Mouse (Mus musculus) G1E (cell line): Measurements from ENCODE around the gene Olfr1044. TPM values are rescaled to one million over a fixed set of nuclear protein-coding genes. Genes with fewer than 3 reads are reported as not detected.

Experiments
- ATAC-seq: 2 replicates; pipeline ENCODE4 v1.8.0; 2016; ENCODE audit warnings: mild to moderate bottlenecking; ENCODE audit not compliant: insufficient number of reproducible peaks, poor library complexity, low FRiP score, severe bottlenecking; ENCODE audit errors: extremely low read depth
- DNase-seq: peaks from one replicate; pipeline ENCODE4 v3.0.0; 2012; ENCODE audit warnings: low spot score
- H3K27me3 ChIP-seq: 2 replicates; pipeline ENCODE4 v1.6.1; 2012; ENCODE audit warnings: mild to moderate bottlenecking, low read length, inconsistent platforms; ENCODE audit not compliant: insufficient read depth
- H3K36me3 ChIP-seq: replicated peaks from 2 replicates; pipeline ENCODE3; 2012; ENCODE audit warnings: mild to moderate bottlenecking, inconsistent platforms
- H3K4me1 ChIP-seq: 2 replicates; pipeline ENCODE4 v1.6.1; 2012; ENCODE audit warnings: low read depth, low read length, inconsistent platforms, mixed read lengths; ENCODE audit not compliant: insufficient read depth
- H3K4me3 ChIP-seq: 2 replicates; pipeline ENCODE4 v1.5.1; 2012; ENCODE audit warnings: low read depth, mild to moderate bottlenecking, inconsistent platforms, low read length, moderate library complexity, mixed read lengths
- H3K9me3 ChIP-seq: replicated peaks from 2 replicates; pipeline ENCODE4 v1.6.1; 2012; ENCODE audit warnings: inconsistent platforms
- CTCF ChIP-seq: IDR thresholded peaks from 2 replicates; pipeline ENCODE4 v1.5.1; 2012; ENCODE audit warnings: low read depth, low read length, inconsistent platforms, mixed read lengths
- GATA1 ChIP-seq: IDR thresholded peaks from 2 replicates; pipeline ENCODE4 v1.6.1; 2012; ENCODE audit warnings: borderline replicate concordance, low read length, inconsistent platforms, mixed read lengths
- GATA2 ChIP-seq: IDR thresholded peaks from 2 replicates; pipeline ENCODE4 v1.6.1; 2012; ENCODE audit warnings: low read depth, low read length, inconsistent platforms, borderline replicate concordance
- POLR2AphosphoS5 ChIP-seq: IDR thresholded peaks from 2 replicates; pipeline ENCODE4 v1.6.1; 2012; ENCODE audit warnings: low read depth, low read length, inconsistent platforms; ENCODE audit not compliant: insufficient replicate concordance
- TAL1 ChIP-seq: conservative IDR thresholded peaks from 2 replicates; pipeline ENCODE4 v1.6.1; 2012; ENCODE audit warnings: low read depth, low read length, inconsistent platforms, mixed read lengths
- polyA plus RNA-seq: library from polyadenylated mRNA; stranded (reverse); fragments of >175 nt; gene quantifications from 2 replicates; pipeline ENCODE4 v1.2.3, GENCODE M21; 2012
- total RNA-seq, 2 experiments: library from RNA; stranded (forward) in 1 of 2; stranded (reverse) in 1 of 2; fragments of 200-1000 nt in 1 of 2; fragments of >200 nt in 1 of 2; fragmentation: Nextera tagmentation in 1 of 2; gene quantifications; 2 replicates each; pipeline ENCODE4 v1.2.3; 2014 to 2017

Gene Olfr1044
- total and polyA plus RNA-seq, 3 experiments = 0.38 TPM; not detected in 2

DNA sequence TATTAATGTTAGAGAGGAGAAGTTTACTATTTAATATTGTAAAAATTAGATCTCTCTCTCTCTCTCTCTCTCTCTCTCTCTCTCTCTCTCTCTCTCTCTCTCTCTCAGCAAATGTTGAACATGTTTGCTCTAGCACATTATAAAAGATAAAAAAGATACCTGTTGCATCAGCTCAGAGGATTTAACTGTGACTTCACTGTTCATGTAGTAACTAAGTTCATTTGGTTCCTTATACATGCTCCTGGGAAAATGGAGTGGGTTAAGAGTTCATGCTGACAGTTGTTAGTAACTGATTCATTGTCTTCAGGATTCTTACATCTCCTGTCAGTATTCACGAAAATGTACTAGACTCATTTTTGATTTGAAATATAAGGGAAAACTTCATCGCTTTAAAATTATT, 10.2 kb downstream of the Olfr1044 start, which contains the start of gene Olfr1043:
TSS of gene Olfr1043 (minus strand) at position 101 of the 400 bp plus-strand sequence.
- no peaks in the 10 kb centered on the region for H3K27me3 ChIP-seq
- DNase-seq (no peak), ATAC-seq (no peak)
- H3K9me3 ChIP-seq = 0 out of 2 replicates have a peak, but pooled peaks cover 1% of the 10 kb centered on the region
- H3K36me3 ChIP-seq = no peaks in the 10 kb centered on the region
- no peaks in the 10 kb centered on the region for H3K4me1 ChIP-seq
- no peak within 1 kb of the TSS for H3K4me3 ChIP-seq
- TF ChIP-seq POLR2AphosphoS5 (no peak), GATA2 (no peak), CTCF (no peak), TAL1 (no peak), GATA1 (no peak)

GRCm38 (mm10) chr2:86161738-86162137, 15.9 kb downstream of the Olfr1044 start, which contains the start of gene Olfr1042:
Gene Olfr1042 (minus strand): TSS chr2:86161838.
- Histone ChIP-seq H3K27me3 (no peaks in the 10 kb centered on the region), H3K36me3 (no peaks in the 10 kb centered on the region), H3K9me3 (no peaks in the 10 kb centered on the region), H3K4me1 (no peaks in the 10 kb centered on the region), H3K4me3 (no peak within 1 kb of the TSS)
- ATAC-seq (no peak), DNase-seq (no peak)
- TF ChIP-seq GATA1 = no peak

GRCm38 (mm10) chr2:86146632-86147031, 31.0 kb downstream of the Olfr1044 start, which contains the start of gene Olfr1040:
Gene Olfr1040 (minus strand): TSS chr2:86146732.
- no peak for DNase-seq
- ATAC-seq = no peak
- 0 out of 2 replicates have a peak, but pooled peaks cover 2% of the 10 kb centered on the region for H3K9me3 ChIP-seq
- TF ChIP-seq TAL1 = no peak
- TF ChIP-seq GATA2 = no peak
- no peak for TF ChIP-seq POLR2AphosphoS5
- no peak for TF ChIP-seq CTCF
- TF ChIP-seq GATA1 = no peak
- no peaks in the 10 kb centered on the region for H3K4me1 ChIP-seq
- no peak within 1 kb of the TSS for H3K4me3 ChIP-seq
- no peaks in the 10 kb centered on the region for H3K27me3 ChIP-seq
- no peaks in the 10 kb centered on the region for H3K36me3 ChIP-seq

- H3K27me3 ChIP-seq = no peaks in the 10 kb centered on the region
- no peaks in the 10 kb centered on the region for H3K4me1 ChIP-seq
- ATAC-seq (no peak), DNase-seq (no peak)
- no peak within 1 kb of the TSS for H3K4me3 ChIP-seq
- H3K36me3 ChIP-seq = no peaks in the 10 kb centered on the region
- TF ChIP-seq GATA1 (no peak), POLR2AphosphoS5 (no peak), TAL1 (no peak), GATA2 (no peak), CTCF (no peak)
- H3K9me3 ChIP-seq = peaks cover 3% of the 10 kb centered on the region; the same call in 1 of the 2 replicates
These were observed 41.8 kb downstream of the Olfr1044 start, which contains the start of gene Olfr1039 for GRCm38 (mm10) chr2:86135828-86136227. Gene Olfr1039 (minus strand): TSS chr2:86135928.

Other genes starting within 250 kb of the Olfr1044 start
Only the 20 nearest of the 29 such genes appear.
- gene Olfr1032, start 172.3 kb downstream of the Olfr1044 start, total RNA-seq (2014; fragmentation: Nextera tagmentation) = not detected in 2 replicates
- gene Olfr1032, start 172.3 kb downstream of the Olfr1044 start, total RNA-seq (2017) = not detected in 2 replicates
- gene Olfr1032, start 172.3 kb downstream of the Olfr1044 start, polyA plus RNA-seq = not detected in 2 replicates
- not detected in 2 replicates for gene Olfr1033, start 157.2 kb downstream of the Olfr1044 start, total RNA-seq (2014; fragmentation: Nextera tagmentation)
- gene Olfr1033, start 157.2 kb downstream of the Olfr1044 start, total RNA-seq (2017) = not detected in 2 replicates
- gene Olfr1033, start 157.2 kb downstream of the Olfr1044 start, polyA plus RNA-seq = not detected in 2 replicates
- not detected in 2 replicates for gene Olfr1034, start 132.0 kb downstream of the Olfr1044 start, total RNA-seq (2014; fragmentation: Nextera tagmentation)
- 0.12 TPM in 1 of 2 replicates, not detected in the other for gene Olfr1034, start 132.0 kb downstream of the Olfr1044 start, total RNA-seq (2017)
- not detected in 2 replicates for gene Olfr1034, start 132.0 kb downstream of the Olfr1044 start, polyA plus RNA-seq
- not detected in 2 replicates for gene Olfr1036, start 103.8 kb downstream of the Olfr1044 start, total RNA-seq (2014; fragmentation: Nextera tagmentation)
- gene Olfr1036, start 103.8 kb downstream of the Olfr1044 start, total RNA-seq (2017) = 0.11 and 0.17 TPM in 2 replicates
- gene Olfr1036, start 103.8 kb downstream of the Olfr1044 start, polyA plus RNA-seq = not detected in 2 replicates
- gene Olfr1037, start 90.4 kb downstream of the Olfr1044 start, total RNA-seq (2014; fragmentation: Nextera tagmentation) = not detected in 2 replicates
- 0.11 and 0.29 TPM in 2 replicates for gene Olfr1037, start 90.4 kb downstream of the Olfr1044 start, total RNA-seq (2017)
- not detected in 2 replicates for gene Olfr1037, start 90.4 kb downstream of the Olfr1044 start, polyA plus RNA-seq
- not detected in 2 replicates for gene Olfr1039, start 41.9 kb downstream of the Olfr1044 start, total RNA-seq (2014; fragmentation: Nextera tagmentation)
- gene Olfr1039, start 41.9 kb downstream of the Olfr1044 start, total RNA-seq (2017) = 0.22 TPM in 1 of 2 replicates, not detected in the other
- gene Olfr1039, start 41.9 kb downstream of the Olfr1044 start, polyA plus RNA-seq = not detected in 2 replicates
- not detected in 2 replicates for gene Olfr1040, start 31.1 kb downstream of the Olfr1044 start, total RNA-seq (2014; fragmentation: Nextera tagmentation)
- gene Olfr1040, start 31.1 kb downstream of the Olfr1044 start, total RNA-seq (2017) = 0.46 TPM in 1 of 2 replicates, not detected in the other
- not detected in 2 replicates for gene Olfr1040, start 31.1 kb downstream of the Olfr1044 start, polyA plus RNA-seq
- gene Olfr1042, start 16.0 kb downstream of the Olfr1044 start, total RNA-seq (2014; fragmentation: Nextera tagmentation) = not detected in 2 replicates
- 0.11 TPM in 1 of 2 replicates, not detected in the other for gene Olfr1042, start 16.0 kb downstream of the Olfr1044 start, total RNA-seq (2017)
- not detected in 2 replicates for gene Olfr1042, start 16.0 kb downstream of the Olfr1044 start, polyA plus RNA-seq
- gene Olfr1043, start 10.3 kb downstream of the Olfr1044 start, total RNA-seq (2014; fragmentation: Nextera tagmentation) = not detected in 2 replicates
- not detected in 2 replicates for gene Olfr1043, start 10.3 kb downstream of the Olfr1044 start, total RNA-seq (2017)
- not detected in 2 replicates for gene Olfr1043, start 10.3 kb downstream of the Olfr1044 start, polyA plus RNA-seq
- gene Olfr52, start 7.9 kb upstream of the Olfr1044 start, total RNA-seq (2014; fragmentation: Nextera tagmentation) = not detected in 2 replicates
- 0.11 and 0.17 TPM in 2 replicates for gene Olfr52, start 7.9 kb upstream of the Olfr1044 start, total RNA-seq (2017)
- gene Olfr52, start 7.9 kb upstream of the Olfr1044 start, polyA plus RNA-seq = not detected in 2 replicates
- gene Olfr1045, start 25.2 kb upstream of the Olfr1044 start, total RNA-seq (2014; fragmentation: Nextera tagmentation) = not detected in 2 replicates
- gene Olfr1045, start 25.2 kb upstream of the Olfr1044 start, total RNA-seq (2017) = 0.16 and 0.17 TPM in 2 replicates
- not detected in 2 replicates for gene Olfr1045, start 25.2 kb upstream of the Olfr1044 start, polyA plus RNA-seq
- not detected in 2 replicates for gene Olfr1046, start 41.5 kb upstream of the Olfr1044 start, total RNA-seq (2014; fragmentation: Nextera tagmentation)
- gene Olfr1046, start 41.5 kb upstream of the Olfr1044 start, total RNA-seq (2017) = 0.16 TPM in 1 of 2 replicates, not detected in the other
- gene Olfr1046, start 41.5 kb upstream of the Olfr1044 start, polyA plus RNA-seq = not detected in 2 replicates
- not detected in 2 replicates for gene Olfr1047, start 53.6 kb upstream of the Olfr1044 start, total RNA-seq (2014; fragmentation: Nextera tagmentation)
- not detected in 2 replicates for gene Olfr1047, start 53.6 kb upstream of the Olfr1044 start, total RNA-seq (2017)
- gene Olfr1047, start 53.6 kb upstream of the Olfr1044 start, polyA plus RNA-seq = not detected in 2 replicates
- gene Olfr1048, start 62.5 kb upstream of the Olfr1044 start, total RNA-seq (2014; fragmentation: Nextera tagmentation) = not detected in 2 replicates
- gene Olfr1048, start 62.5 kb upstream of the Olfr1044 start, total RNA-seq (2017) = 0.06 and 0.27 TPM in 2 replicates
- not detected in 2 replicates for gene Olfr1048, start 62.5 kb upstream of the Olfr1044 start, polyA plus RNA-seq
- not detected in 2 replicates for gene Olfr1049, start 80.5 kb upstream of the Olfr1044 start, total RNA-seq (2014; fragmentation: Nextera tagmentation)
- not detected in 2 replicates for gene Olfr1049, start 80.5 kb upstream of the Olfr1044 start, total RNA-seq (2017)
- not detected in 2 replicates for gene Olfr1049, start 80.5 kb upstream of the Olfr1044 start, polyA plus RNA-seq
- gene Olfr1051, start 101.3 kb upstream of the Olfr1044 start, total RNA-seq (2014; fragmentation: Nextera tagmentation) = not detected in 2 replicates
- not detected in 2 replicates for gene Olfr1051, start 101.3 kb upstream of the Olfr1044 start, total RNA-seq (2017)
- gene Olfr1051, start 101.3 kb upstream of the Olfr1044 start, polyA plus RNA-seq = not detected in 2 replicates
- gene Olfr1052, start 114.6 kb upstream of the Olfr1044 start, total RNA-seq (2014; fragmentation: Nextera tagmentation) = not detected in 2 replicates
- gene Olfr1052, start 114.6 kb upstream of the Olfr1044 start, total RNA-seq (2017) = 0.11 and 0.12 TPM in 2 replicates
- not detected in 2 replicates for gene Olfr1052, start 114.6 kb upstream of the Olfr1044 start, polyA plus RNA-seq
- gene Olfr1053, start 137.5 kb upstream of the Olfr1044 start, total RNA-seq (2014; fragmentation: Nextera tagmentation) = not detected in 2 replicates
- not detected in 2 replicates for gene Olfr1053, start 137.5 kb upstream of the Olfr1044 start, total RNA-seq (2017)
- not detected in 2 replicates for gene Olfr1053, start 137.5 kb upstream of the Olfr1044 start, polyA plus RNA-seq
- gene Olfr1054, start 157.6 kb upstream of the Olfr1044 start, total RNA-seq (2014; fragmentation: Nextera tagmentation) = not detected in 2 replicates
- not detected in 2 replicates for gene Olfr1054, start 157.6 kb upstream of the Olfr1044 start, total RNA-seq (2017)
- not detected in 2 replicates for gene Olfr1054, start 157.6 kb upstream of the Olfr1044 start, polyA plus RNA-seq
- not detected in 2 replicates for gene Olfr1055, start 172.5 kb upstream of the Olfr1044 start, total RNA-seq (2014; fragmentation: Nextera tagmentation)
- gene Olfr1055, start 172.5 kb upstream of the Olfr1044 start, total RNA-seq (2017) = not detected in 2 replicates
- not detected in 2 replicates for gene Olfr1055, start 172.5 kb upstream of the Olfr1044 start, polyA plus RNA-seq